Mouse (Mus musculus): Measurements from ENCODE around the gene Vsig10l. TPM values are rescaled to one million over a fixed set of nuclear protein-coding genes. Genes with fewer than 3 reads are reported as not detected.

Vsig10l gene
- polyA plus RNA-seq, 1 experiment from 2014 or later, result 2.7 TPM

- Histone ChIP-seq H3K9ac (ENCODE audit: low read depth, low read length) (no peak overlapping the region), H3K4me2 (ENCODE audit: low read depth, low read length) (no peak overlapping the region), H3K4me3 (ENCODE audit: low read length) (no peak overlapping the region), H3K27ac (ENCODE audit: low read length) (no peak overlapping the region), H3K4me1 (ENCODE audit: control insufficient read depth, insufficient read depth, low read length) (peaks cover 9% of the 10 kb centered on the region; the same call in 1 of the 2 replicates), H3K9me3 (ENCODE audit: control insufficient read depth, low read length) (no peaks in the 10 kb centered on the region), H3K27me3 (replicated peaks; ENCODE audit: control insufficient read depth, insufficient read depth, low read length) (no peaks in the 10 kb centered on the region), H3K36me3 (ENCODE audit: control insufficient read depth, insufficient read depth, low read length) (no peaks in the 10 kb centered on the region)
- ATAC-seq, result no peak
- WGBS, result 74% methylated on average over 4 of the region's 4 CpGs
Measured at GRCm38 (mm10) chr7:43438611-43439010, 24.3 kb upstream of the Vsig10l start.

DNA sequence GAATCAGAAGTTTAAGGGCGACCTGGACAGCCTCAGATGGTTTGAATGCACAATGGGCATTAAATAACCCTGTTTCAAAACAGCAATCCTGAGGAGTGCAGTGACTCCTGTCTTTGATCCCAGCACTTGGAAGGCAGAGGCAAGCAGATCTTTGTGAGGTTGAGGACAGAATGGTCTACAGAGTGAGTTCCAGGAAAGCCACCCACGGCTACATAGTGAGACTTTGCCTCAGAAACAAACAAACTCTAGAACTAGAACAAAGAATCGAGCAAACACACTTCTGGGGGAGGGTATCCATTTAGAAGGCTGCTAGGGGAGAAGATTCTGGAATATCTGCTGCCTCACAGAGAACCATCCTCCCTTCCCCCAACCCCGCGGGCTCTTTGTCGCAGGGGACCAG is 22.5 kb upstream of the Vsig10l start, which contains the start of gene Cldnd2:
Gene Cldnd2 (plus strand): TSS at position 301 of the 400 bp plus-strand sequence.
- WGBS, result 82% methylated on average over 6 of the region's 6 CpGs
- Histone ChIP-seq H3K9ac (ENCODE audit: low read depth, low read length) (no peak within 1 kb of the TSS), H3K4me1 (ENCODE audit: control insufficient read depth, insufficient read depth, low read length) (peaks cover 18% of the 10 kb centered on the region), H3K27ac (ENCODE audit: low read length) (no peak within 1 kb of the TSS), H3K27me3 (replicated peaks; ENCODE audit: control insufficient read depth, insufficient read depth, low read length) (no peaks in the 10 kb centered on the region), H3K4me2 (ENCODE audit: low read depth, low read length) (no peak within 1 kb of the TSS), H3K4me3 (ENCODE audit: low read length) (no peak within 1 kb of the TSS), H3K36me3 (ENCODE audit: control insufficient read depth, insufficient read depth, low read length) (no peaks in the 10 kb centered on the region), H3K9me3 (ENCODE audit: control insufficient read depth, low read length) (no peaks in the 10 kb centered on the region)
- no peak for ATAC-seq

DNA sequence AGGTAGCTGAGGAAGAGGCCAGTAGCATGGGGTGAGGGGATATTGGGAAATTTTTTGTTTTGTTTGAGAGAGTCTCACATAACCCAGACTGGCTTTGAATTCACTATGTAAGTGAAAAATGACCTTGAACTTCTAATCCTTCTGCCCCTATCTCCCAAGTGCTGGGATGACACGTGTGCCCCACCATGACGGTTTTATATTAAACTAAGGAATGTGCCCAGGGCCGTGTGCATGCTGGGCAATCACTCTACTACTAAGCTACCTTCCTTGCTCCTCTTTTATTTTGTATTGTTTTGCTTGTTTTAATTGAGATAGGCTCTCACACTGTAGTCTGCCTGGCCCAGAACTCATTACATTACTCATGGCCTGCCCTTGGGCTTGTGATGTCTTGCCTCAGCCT is 21.9 kb upstream of the Vsig10l start:
- H3K4me1 ChIP-seq (ENCODE audit: control insufficient read depth, insufficient read depth, low read length), result peaks cover 18% of the 10 kb centered on the region
- no peak overlapping the region for H3K27ac ChIP-seq (ENCODE audit: low read length)
- no peak overlapping the region for H3K4me2 ChIP-seq (ENCODE audit: low read depth, low read length)
- H3K4me3 ChIP-seq (ENCODE audit: low read length), result no peak overlapping the region
- WGBS, result 75% methylated on average over 3 of the region's 3 CpGs
- no peak for ATAC-seq
- no peaks in the 10 kb centered on the region for H3K9me3 ChIP-seq (ENCODE audit: control insufficient read depth, low read length)
- no peaks in the 10 kb centered on the region for H3K27me3 ChIP-seq (replicated peaks; ENCODE audit: control insufficient read depth, insufficient read depth, low read length)
- no peak overlapping the region for H3K9ac ChIP-seq (ENCODE audit: low read depth, low read length)
- no peaks in the 10 kb centered on the region for H3K36me3 ChIP-seq (ENCODE audit: control insufficient read depth, insufficient read depth, low read length)

GRCm38 (mm10) chr7:43442684-43443083 is 20.3 kb upstream of the Vsig10l start:
- H3K27me3 ChIP-seq (replicated peaks; ENCODE audit: control insufficient read depth, insufficient read depth, low read length), result no peaks in the 10 kb centered on the region
- peaks cover 18% of the 10 kb centered on the region for H3K4me1 ChIP-seq (ENCODE audit: control insufficient read depth, insufficient read depth, low read length)
- 6% methylated on average over 9 of the region's 9 CpGs for WGBS
- peak overlapping the region; percentile 65 for H3K4me3 ChIP-seq (ENCODE audit: low read length)
- peak overlapping the region; percentile 100 for H3K27ac ChIP-seq (ENCODE audit: low read length)
- peak overlapping the region; percentile 88 for H3K4me2 ChIP-seq (ENCODE audit: low read depth, low read length)
- no peaks in the 10 kb centered on the region for H3K9me3 ChIP-seq (ENCODE audit: control insufficient read depth, low read length)
- peak overlapping the region; percentile 78 for H3K9ac ChIP-seq (ENCODE audit: low read depth, low read length)
- 0 out of 2 replicates have a peak, but pooled peaks have one; percentile 4 for ATAC-seq
- no peaks in the 10 kb centered on the region for H3K36me3 ChIP-seq (ENCODE audit: control insufficient read depth, insufficient read depth, low read length)

- WGBS, result under 1% methylated on average over 36 of the region's 36 CpGs
Measured at GRCm38 (mm10) chr7:43443126-43443916, 19.6 kb upstream of the Vsig10l start.

DNA sequence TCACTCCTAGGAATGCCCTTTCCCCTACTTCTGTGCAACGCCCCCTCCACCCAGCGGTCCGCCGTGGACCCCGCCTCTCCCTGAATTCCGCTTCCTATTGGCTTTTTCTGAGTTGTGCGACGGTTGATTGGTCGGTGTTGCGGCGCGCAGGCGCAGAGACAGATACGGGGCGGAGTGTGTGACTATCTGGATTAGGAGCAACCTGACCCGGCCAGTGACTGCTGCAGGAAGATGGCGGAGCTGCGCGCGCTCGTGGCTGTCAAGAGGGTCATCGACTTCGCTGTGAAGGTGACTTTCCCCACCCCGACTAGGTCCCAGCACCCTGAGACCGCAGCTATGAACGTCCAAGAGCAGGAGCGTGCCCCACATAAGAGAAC is 19.0 kb upstream of the Vsig10l start, which contains the start of the genes Etfb and Gm45233:
Gene Etfb (plus strand): TSS at position 167 of the 377 bp plus-strand sequence.
Gene Gm45233 (plus strand): TSS at position 212 of the 377 bp plus-strand sequence.
- Histone ChIP-seq H3K4me1 (ENCODE audit: control insufficient read depth, insufficient read depth, low read length) (peaks cover 18% of the 10 kb centered on the region), H3K4me3 (ENCODE audit: low read length) (peak within 1 kb of the TSS; percentile 65), H3K27ac (ENCODE audit: low read length) (peak within 1 kb of the TSS; percentile 100), H3K9ac (ENCODE audit: low read depth, low read length) (peak within 1 kb of the TSS; percentile 78), H3K36me3 (ENCODE audit: control insufficient read depth, insufficient read depth, low read length) (no peaks in the 10 kb centered on the region), H3K27me3 (replicated peaks; ENCODE audit: control insufficient read depth, insufficient read depth, low read length) (no peaks in the 10 kb centered on the region), H3K9me3 (ENCODE audit: control insufficient read depth, low read length) (no peaks in the 10 kb centered on the region), H3K4me2 (ENCODE audit: low read depth, low read length) (peak within 1 kb of the TSS; percentile 88)
- ATAC-seq, result peak; percentile 98
- 0% methylated on average over 27 of the region's 27 CpGs for WGBS

More at GRCm38 (mm10) chr7:43443126-43443916, 19.6 kb upstream of the Vsig10l start:
- ATAC-seq, result peak; percentile 95
- peaks cover 18% of the 10 kb centered on the region for H3K4me1 ChIP-seq (ENCODE audit: control insufficient read depth, insufficient read depth, low read length)
- peak overlapping the region; percentile 100 for H3K27ac ChIP-seq (ENCODE audit: low read length)
- H3K9ac ChIP-seq (ENCODE audit: low read depth, low read length), result peak overlapping the region; percentile 78
- peak overlapping the region; percentile 88 for H3K4me2 ChIP-seq (ENCODE audit: low read depth, low read length)
- peak overlapping the region; percentile 65 for H3K4me3 ChIP-seq (ENCODE audit: low read length)
- no peaks in the 10 kb centered on the region for H3K36me3 ChIP-seq (ENCODE audit: control insufficient read depth, insufficient read depth, low read length)
- no peaks in the 10 kb centered on the region for H3K9me3 ChIP-seq (ENCODE audit: control insufficient read depth, low read length)
- H3K27me3 ChIP-seq (replicated peaks; ENCODE audit: control insufficient read depth, insufficient read depth, low read length), result no peaks in the 10 kb centered on the region

DNA sequence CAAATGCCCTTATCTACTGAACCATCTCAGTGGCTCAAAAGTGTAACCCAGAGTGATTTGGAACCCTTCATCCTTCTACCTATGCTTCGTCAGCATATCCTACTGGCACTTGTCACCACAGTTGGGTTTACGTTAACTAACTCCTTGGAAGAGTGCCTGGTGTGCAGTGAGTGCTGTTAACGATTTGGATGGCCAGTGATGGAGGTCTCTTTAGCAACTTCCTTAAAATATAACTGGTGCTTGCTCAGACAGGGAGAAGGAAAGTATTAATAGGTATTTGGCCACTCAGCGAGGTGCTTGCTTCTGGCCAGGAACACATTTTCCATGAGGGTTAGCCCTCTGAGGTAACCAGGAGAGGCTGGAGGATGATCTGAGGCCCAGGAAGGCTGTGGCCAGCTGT is 15.2 kb upstream of the Vsig10l start:
- Histone ChIP-seq H3K9ac (ENCODE audit: low read depth, low read length) (no peak overlapping the region), H3K4me3 (ENCODE audit: low read length) (no peak overlapping the region), H3K9me3 (ENCODE audit: control insufficient read depth, low read length) (no peaks in the 10 kb centered on the region), H3K4me2 (ENCODE audit: low read depth, low read length) (no peak overlapping the region), H3K27ac (ENCODE audit: low read length) (no peak overlapping the region), H3K4me1 (ENCODE audit: control insufficient read depth, insufficient read depth, low read length) (peaks cover 12% of the 10 kb centered on the region), H3K27me3 (replicated peaks; ENCODE audit: control insufficient read depth, insufficient read depth, low read length) (no peaks in the 10 kb centered on the region), H3K36me3 (ENCODE audit: control insufficient read depth, insufficient read depth, low read length) (peaks cover 3% of the 10 kb centered on the region; the same call in 1 of the 2 replicates)
- 82% methylated on average over 4 of the region's 4 CpGs for WGBS
- no peak for ATAC-seq

DNA sequence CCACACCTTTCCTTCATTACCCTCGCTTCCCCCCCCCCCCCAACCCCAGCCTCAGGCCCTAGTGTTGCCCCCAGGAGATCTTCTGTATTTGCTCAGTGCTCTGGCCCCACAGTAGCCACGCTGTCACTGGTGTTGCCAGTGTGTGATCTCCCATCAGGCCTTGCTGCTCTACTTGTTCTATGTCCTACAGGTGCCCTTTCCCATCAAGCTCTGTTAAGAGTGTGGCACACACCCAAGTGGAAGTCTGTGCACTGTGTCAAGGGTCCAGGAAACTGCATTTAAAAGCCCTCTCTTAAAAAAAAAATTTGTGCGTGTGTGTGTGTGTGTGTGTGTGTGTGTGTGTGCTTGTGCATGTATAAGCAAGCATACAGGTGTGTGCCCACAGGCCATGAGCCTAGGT is 14.7 kb upstream of the Vsig10l start:
- peaks cover 9% of the 10 kb centered on the region for H3K4me1 ChIP-seq (ENCODE audit: control insufficient read depth, insufficient read depth, low read length)
- peaks cover 8% of the 10 kb centered on the region; the same call in 1 of the 2 replicates for H3K36me3 ChIP-seq (ENCODE audit: control insufficient read depth, insufficient read depth, low read length)
- H3K9ac ChIP-seq (ENCODE audit: low read depth, low read length), result no peak overlapping the region
- no peaks in the 10 kb centered on the region for H3K27me3 ChIP-seq (replicated peaks; ENCODE audit: control insufficient read depth, insufficient read depth, low read length)
- H3K4me3 ChIP-seq (ENCODE audit: low read length), result no peak overlapping the region
- no peak overlapping the region for H3K27ac ChIP-seq (ENCODE audit: low read length)
- 79% methylated on average over 2 of the region's 3 CpGs for WGBS
- H3K4me2 ChIP-seq (ENCODE audit: low read depth, low read length), result no peak overlapping the region
- no peak for ATAC-seq
- H3K9me3 ChIP-seq (ENCODE audit: control insufficient read depth, low read length), result no peaks in the 10 kb centered on the region

- Histone ChIP-seq H3K27ac (ENCODE audit: low read length) (no peak overlapping the region), H3K4me3 (ENCODE audit: low read length) (no peak overlapping the region), H3K4me1 (ENCODE audit: control insufficient read depth, insufficient read depth, low read length) (peaks cover 3% of the 10 kb centered on the region), H3K36me3 (ENCODE audit: control insufficient read depth, insufficient read depth, low read length) (peaks cover 10% of the 10 kb centered on the region; the same call in 1 of the 2 replicates), H3K9ac (ENCODE audit: low read depth, low read length) (no peak overlapping the region), H3K27me3 (replicated peaks; ENCODE audit: control insufficient read depth, insufficient read depth, low read length) (no peaks in the 10 kb centered on the region), H3K4me2 (ENCODE audit: low read depth, low read length) (no peak overlapping the region), H3K9me3 (ENCODE audit: control insufficient read depth, low read length) (no peaks in the 10 kb centered on the region)
- 95% methylated on average over 2 of the region's 2 CpGs for WGBS
- no peak for ATAC-seq
Measured at GRCm38 (mm10) chr7:43449811-43450210, 13.1 kb upstream of the Vsig10l start.

Measured in intestine, embryonic 16.5 days (tissue).